Mouse (Mus musculus): ENCODE results near the gene Gm10666. TPM values are rescaled to one million over a fixed set of nuclear protein-coding genes. Genes with fewer than 3 reads are reported as not detected.
"Not testable (repeated sequence)": the region's sequence is repeated elsewhere in the genome, so short reads cannot be mapped to it uniquely, and the experiment has no call there.

The Gm10666 gene
- total RNA-seq (2021), result not detected
- long read RNA-seq, experiment 1, result 0 reads
- long read RNA-seq, experiment 2, result 0 reads

- intact Hi-C loops (cut with DNase I); DNase-seq: not testable (repeated sequence)
These were observed at the start of gene Gm10666 for GRCm38 (mm10) chr7:22134641-22135040. Gm10666 (minus strand) TSS chr7:22134741.

GRCm38 (mm10) chr7:22163935-22164334 is 29.4 kb upstream of the Gm10666 start, which contains the start of gene Vmn1r142:
Vmn1r142 (minus strand) TSS chr7:22164035.
- DNase-seq; intact Hi-C loops (cut with DNase I): not testable (repeated sequence)

- intact Hi-C loops (cut with DNase I); DNase-seq: not testable (repeated sequence)
These were observed 16.4 kb downstream of the Gm10666 start, which contains the start of gene Gm16451 for GRCm38 (mm10) chr7:22118145-22118544. Gm16451 (minus strand) TSS chr7:22118245.

Other genes with a start within 250 kb of the Gm10666 start
- gene Gm5891, start 213.4 kb downstream of the Gm10666 start, total RNA-seq (2021), result not detected
- gene Vmn1r137, start 140.2 kb downstream of the Gm10666 start, total RNA-seq (2021), result not detected
- gene Vmn1r138, start 105.8 kb downstream of the Gm10666 start, total RNA-seq (2021), result not detected
- gene Gm6176, start 78.4 kb downstream of the Gm10666 start, total RNA-seq (2021), result not detected
- not detected for gene Vmn1r139, start 65.7 kb downstream of the Gm10666 start, total RNA-seq (2021)
- not detected for gene Gm16451, start 16.5 kb downstream of the Gm10666 start, total RNA-seq (2021)
- not detected for gene Vmn1r142, start 29.3 kb upstream of the Gm10666 start, total RNA-seq (2021)
- gene Vmn1r143, start 54.6 kb upstream of the Gm10666 start, total RNA-seq (2021), result not detected
- gene Gm8653, start 66.5 kb upstream of the Gm10666 start, total RNA-seq (2021), result not detected
- gene Gm8453, start 94.7 kb upstream of the Gm10666 start, total RNA-seq (2021), result not detected
- gene Gm4187, start 195.0 kb upstream of the Gm10666 start, total RNA-seq (2021), result not detected
- gene Gm8660, start 236.3 kb upstream of the Gm10666 start, total RNA-seq (2021), result not detected

Measured in heart, postnatal 14 days (tissue).